ENCODE assay signal across 8 mouse cellular contexts in genomic region chr19:7617696-7618095, GRCm38 (mm10). TPM values are rescaled to one million over a fixed set of nuclear protein-coding genes. Genes with fewer than 3 reads are reported as not detected.
DNase-seq lines count a peak whose midpoint lies in the region; ATAC-seq and TF ChIP-seq lines count a peak whose summit lies in the region.

No protein-coding gene starts in this region.

- TF ChIP-seq CTCF in C2C12 (IDR thresholded peaks at IDR 0.05; ENCODE audit: control insufficient read depth, insufficient read depth, insufficient read length) = peak; percentile 12
- peak; percentile 84 for TF ChIP-seq CTCF in Patski (IDR thresholded peaks at IDR 0.05)
- TF ChIP-seq CTCF in cortical plate, adult 2 months (IDR thresholded peaks at IDR 0.05; ENCODE audit: extremely low read depth, insufficient read depth, low read length) = peak; percentile 71
- TF ChIP-seq CTCF in lung, adult 2 months (IDR thresholded peaks at IDR 0.05; ENCODE audit: insufficient read depth, low read length) = peak; percentile 65

- H3K79me2 ChIP-seq in C2C12 (ENCODE audit: control insufficient read depth, insufficient read depth) = no peaks in the 10 kb centered on the region

- peak; percentile 67 for ATAC-seq in Patski
- ATAC-seq in kidney, embryonic 15.5 days (replicated peaks; ENCODE audit: low FRiP score) = 0 out of 2 replicates have a peak, but pooled peaks have one; percentile 36
- ATAC-seq in activated CD4-positive, CD25-positive, alpha-beta regulatory T cell, adult 4 months = no peak

- H3K27me3 ChIP-seq in C2C12 (ENCODE audit: control insufficient read depth, insufficient read depth, insufficient read length) (peaks cover 18% of the 10 kb centered on the region), Patski (peaks cover 11% of the 10 kb centered on the region)
- peaks cover 9% of the 10 kb centered on the region; the same call in 1 of the 2 replicates for H3K27me3 ChIP-seq in kidney, embryonic 15.5 days

- no peak for DNase-seq in Patski (ENCODE audit: low read depth, low spot score)
- peak; percentile 46 for DNase-seq in heart, adult 8-10 months (ENCODE audit: low spot score)
- DNase-seq in lung, adult 2 months = peak; percentile 48
- DNase-seq in ovary, postnatal 14 days (ENCODE audit: low spot score) = peak; percentile 31

- H3K36me3 ChIP-seq in C2C12 (ENCODE audit: control insufficient read depth, insufficient read depth) = no peaks in the 10 kb centered on the region
- H3K36me3 ChIP-seq in kidney, embryonic 15.5 days = no peaks in the 10 kb centered on the region

- H3K4me1 ChIP-seq in cortical plate, adult 2 months (ENCODE audit: control insufficient read depth, insufficient read depth, low read length) = peaks cover 1% of the 10 kb centered on the region; the same call in 1 of the 2 replicates
- 0 out of 2 replicates have a peak, but pooled peaks cover under 1% of the 10 kb centered on the region for H3K4me1 ChIP-seq in kidney, embryonic 15.5 days
- no peaks in the 10 kb centered on the region for H3K4me1 ChIP-seq in lung, adult 2 months (ENCODE audit: control insufficient read depth, insufficient read depth, low read length)

- no peaks in the 10 kb centered on the region for H3K9me3 ChIP-seq in kidney, embryonic 15.5 days (replicated peaks)

- no peak overlapping the region for H3K4me3 ChIP-seq in C2C12 (ENCODE audit: insufficient read depth, poor library complexity, severe bottlenecking)
- no peak overlapping the region; the same call in 1 of the 2 replicates for H3K4me3 ChIP-seq in cortical plate, adult 2 months (ENCODE audit: insufficient read depth, low read length)
- H3K4me3 ChIP-seq in kidney, embryonic 15.5 days (replicated peaks) = no peak overlapping the region
- H3K4me3 ChIP-seq in lung, adult 2 months (replicated peaks; ENCODE audit: extremely low read depth, low read depth, low read length) = no peak overlapping the region

- no peak for TF ChIP-seq POLR2A in cortical plate, adult 2 months (IDR thresholded peaks at IDR 0.05; ENCODE audit: extremely low read depth, insufficient read depth, low read length)
- TF ChIP-seq POLR2A in lung, adult 2 months (IDR thresholded peaks at IDR 0.05; ENCODE audit: borderline replicate concordance, extremely low read depth, low read depth, low read length) = no peak

- no peak overlapping the region for H3ac ChIP-seq in C2C12 (ENCODE audit: control insufficient read depth, insufficient read length, low read depth)

- 37% methylated on average over 7 of the region's 7 CpGs for WGBS in kidney, embryonic 15.5 days
- WGBS in lung, adult 2 months = 30% methylated on average over 7 of the region's 7 CpGs

- 0 out of 2 replicates have a peak overlapping the region, but pooled peaks have one; percentile 23 for H3K4me2 ChIP-seq in kidney, embryonic 15.5 days

- in situ Hi-C loops in Patski (cut with MboI; ENCODE audit: low pct_unique_long_range_greater_than_20kb) = loop anchor here (25.0 kb wide), 1 partner anchor 380 kb away; the partner anchor contains the start of gene Naa40

- no peak overlapping the region for H3K27ac ChIP-seq in cortical plate, adult 2 months (ENCODE audit: insufficient read depth, low read length)
- no peak overlapping the region for H3K27ac ChIP-seq in kidney, embryonic 15.5 days

- CTCF ChIA-PET in Patski (lab: Charles Lee) = interaction anchor here (0.6 to 2.4 kb wide), 22 partner anchors 8 to 236 kb away, joined by 3 to 10 read pairs (median 4); no protein-coding TSS in a partner anchor

- no peaks in the 10 kb centered on the region for H3K79me3 ChIP-seq in C2C12 (ENCODE audit: low read depth)

- POLR2A ChIA-PET in Patski (lab: Charles Lee) = no interaction called here

- no peak overlapping the region for H3K9ac ChIP-seq in kidney, embryonic 15.5 days

TF ChIP-seq in C2C12, 6 proteins besides CTCF, POLR2A, EP300 and RAD21:
- no peak for TF ChIP-seq CEBPB (IDR thresholded peaks at IDR 0.05; ENCODE audit: low read depth)
- TF ChIP-seq MYOG (IDR thresholded peaks at IDR 0.05; ENCODE audit: control insufficient read depth, extremely low read depth, insufficient read length) = no peak
- no peak for TF ChIP-seq USF1 (IDR thresholded peaks at IDR 0.05; ENCODE audit: low read depth)
- TF ChIP-seq FOSL1 (IDR thresholded peaks at IDR 0.05; ENCODE audit: insufficient read depth, low read length, poor library complexity, severe bottlenecking) = no peak

RNA-seq across cellular contexts. Expression of gene Hrasls5, which starts 5.4 kb away (rescaled TPM):
- polyA plus RNA-seq in C2C12 (2012; fragmentation: generic; extraction: Trizol) (not detected), Patski (2021) (not detected)
- polyA plus RNA-seq in cortical plate, adult 2 months (2012; rRNA removed) = 0.23 TPM in 1 of 2 replicates, not detected in the other
- not detected for total RNA-seq in heart, adult 8-10 months (2022)
- polyA plus RNA-seq in kidney, embryonic 15.5 days (2015; fragmentation: Nextera tagmentation; extraction: Ambion mirVana) = not detected in 2 replicates
- 0.15 and 0.40 TPM in 2 replicates for polyA plus RNA-seq in lung, adult 2 months (2012; rRNA removed)
- not detected for polyA plus RNA-seq in activated CD4-positive, CD25-positive, alpha-beta regulatory T cell, adult 4 months (2017; shearing (Covaris generic))

RNA-seq across cellular contexts. Expression of gene Lgals12, which starts 10.7 kb away (rescaled TPM):
- polyA plus RNA-seq in C2C12 (2012; fragmentation: generic; extraction: Trizol) (not detected), Patski (2021) (not detected)
- polyA plus RNA-seq in cortical plate, adult 2 months (2012; rRNA removed) = 0.72 and 0.79 TPM in 2 replicates
- under 1 TPM; 0.16 to 0.37 (median 0.32) TPM for total RNA-seq in heart, adult 8-10 months (2022)
- 1.3 and 2.1 TPM in 2 replicates for polyA plus RNA-seq in kidney, embryonic 15.5 days (2015; fragmentation: Nextera tagmentation; extraction: Ambion mirVana)
- 3.2 and 6.0 TPM in 2 replicates for polyA plus RNA-seq in lung, adult 2 months (2012; rRNA removed)
- not detected for polyA plus RNA-seq in activated CD4-positive, CD25-positive, alpha-beta regulatory T cell, adult 4 months (2017; shearing (Covaris generic))

Comparison
In these comparisons a context has a peak if more than half of its experiments do, and no peak if none do; other contexts are left out.
1. CTCF ChIP-seq: peak in every context shown above with its lines; median percentile 84 in Patski; 71 in cortical plate, adult 2 months; 65 in lung, adult 2 months; 12 in C2C12.